Mouse (Mus musculus) C2C12 (cell line): ENCODE measurements around the gene Prdx2.

ENCODE experiments used
- CTCF ChIP-seq: IDR thresholded peaks from one replicate; pipeline ENCODE4 v1.5.1; 2011; ENCODE audit not compliant: control insufficient read depth, insufficient read depth, insufficient read length
- USF1 ChIP-seq: IDR thresholded peaks from one replicate; pipeline ENCODE4 v1.6.1; 2011; ENCODE audit warnings: low read depth, mild to moderate bottlenecking, control low read depth, moderate library complexity

DNA sequence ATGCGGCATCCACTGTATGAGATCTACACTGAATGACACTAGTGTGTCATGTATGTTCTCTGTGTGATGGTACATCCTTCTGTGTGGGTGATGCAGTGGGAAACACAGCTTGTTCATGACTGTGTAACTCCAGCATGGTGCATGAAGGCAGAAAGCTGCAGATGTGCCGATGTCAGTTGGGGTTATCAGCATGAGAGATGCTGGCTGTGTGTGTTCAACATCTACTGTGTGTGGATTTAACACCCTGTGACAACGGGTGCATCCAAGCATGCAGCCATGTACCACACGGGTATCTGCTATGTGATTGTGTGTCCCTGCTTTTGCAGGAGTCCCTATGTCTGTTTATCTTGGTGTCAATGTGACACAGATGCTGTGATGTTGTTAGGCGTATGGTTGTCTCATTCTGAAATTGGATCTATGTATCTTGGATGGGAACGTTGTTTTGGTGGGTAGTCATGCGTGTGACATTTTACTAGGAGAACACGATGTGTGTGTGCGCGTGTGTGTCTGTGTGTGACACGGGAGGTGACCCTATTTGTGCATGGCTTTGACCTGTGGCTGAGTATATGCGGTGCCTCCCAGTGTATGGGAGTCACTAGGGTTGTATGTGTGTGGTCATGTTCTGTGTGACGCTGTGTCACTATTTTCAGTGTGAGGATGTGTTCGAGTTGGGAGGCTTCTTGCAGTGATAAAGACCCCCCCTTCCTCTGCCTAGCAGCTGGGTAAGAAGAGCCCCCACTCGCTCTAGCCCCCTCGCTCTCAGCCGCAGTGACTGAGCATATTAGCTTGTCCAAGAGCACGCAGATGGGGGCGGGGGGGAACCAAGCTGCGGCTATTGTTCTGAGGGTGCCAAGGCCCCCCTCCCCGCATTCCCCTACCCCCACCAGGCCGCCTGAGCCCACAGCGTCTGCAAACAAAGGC is 33.1 kb upstream of the Prdx2 start:
- TF ChIP-seq USF1 (no peak), CTCF (no peak)
